ENCODE assay signal across 8 mouse cellular contexts in genomic region chr12:104593526-104594155, GRCm38 (mm10).
A peak's percentile ranks its signal among the peaks of the same experiment; 100 is the strongest.
DNase-seq lines count a peak whose midpoint lies in the region; ATAC-seq and TF ChIP-seq lines count a peak whose summit lies in the region.

No protein-coding gene starts in this region.

- no peaks in the 10 kb centered on the region for H3K27me3 ChIP-seq in intestine, embryonic 16.5 days (replicated peaks; ENCODE audit: control insufficient read depth, insufficient read depth, low read length)

- 53% methylated on average over 19 of the region's 19 CpGs for WGBS in intestine, embryonic 16.5 days

- intact Hi-C loops in gastrocnemius, postnatal 14 days (cut with DNase I; ENCODE audit: low total_unique reads), result no loop called here
- intact Hi-C loops in left cerebral cortex, postnatal 14 days (cut with DNase I), result no loop called here

- H3K9ac ChIP-seq in intestine, embryonic 16.5 days (ENCODE audit: low read depth, low read length), result no peak overlapping the region

- peak; percentile 95 for DNase-seq in brain, embryonic 14.5 days (ENCODE audit: low read depth)
- peak; percentile 31 for DNase-seq in embryo, embryonic 9.5 days (ENCODE audit: extremely low spot score)
- peak; percentile 70 for DNase-seq in gastrocnemius, postnatal 14 days
- DNase-seq in left cerebral cortex, postnatal 14 days (ENCODE audit: low spot score in 2 of 2), result peak; percentile 37 to 53
- peak; percentile 21 for DNase-seq in ovary, postnatal 14 days (ENCODE audit: low spot score)
- DNase-seq in lung, postnatal 4 days, result no peak
- no peak for DNase-seq in lung, postnatal 36 days

- H3K4me1 ChIP-seq in intestine, embryonic 16.5 days (ENCODE audit: control insufficient read depth, insufficient read depth, low read length), result 0 out of 2 replicates have a peak, but pooled peaks cover 3% of the 10 kb centered on the region

- no peaks in the 10 kb centered on the region for H3K9me3 ChIP-seq in intestine, embryonic 16.5 days (ENCODE audit: control insufficient read depth, low read length)

- H3K27ac ChIP-seq in intestine, embryonic 16.5 days (ENCODE audit: low read length), result no peak overlapping the region

- no peak overlapping the region for H3K4me2 ChIP-seq in intestine, embryonic 16.5 days (ENCODE audit: low read depth, low read length)

- H3K36me3 ChIP-seq in intestine, embryonic 16.5 days (ENCODE audit: control insufficient read depth, insufficient read depth, low read length), result no peaks in the 10 kb centered on the region

- no peak for TF ChIP-seq CTCF in brain, embryonic 14.5 days (IDR thresholded peaks at IDR 0.05; ENCODE audit: borderline replicate concordance, extremely low read depth, insufficient read depth, insufficient read length)

- H3K4me3 ChIP-seq in intestine, embryonic 16.5 days (ENCODE audit: low read length), result no peak overlapping the region

- no peak for TF ChIP-seq POLR2A in brain, embryonic 14.5 days (IDR thresholded peaks at IDR 0.05; ENCODE audit: borderline replicate concordance, extremely low read depth, insufficient read depth, insufficient read length, poor library complexity, severe bottlenecking)

- 0 out of 2 replicates have a peak, but pooled peaks have one; percentile 36 for ATAC-seq in intestine, embryonic 16.5 days

Comparison
In these comparisons a context has a peak if more than half of its experiments do, and no peak if none do; other contexts are left out.
1. DNase-seq: peak in brain, embryonic 14.5 days (single experiment), embryo, embryonic 9.5 days (single experiment), gastrocnemius, postnatal 14 days (single experiment), left cerebral cortex, postnatal 14 days (2 of 2) and ovary, postnatal 14 days (single experiment); none in lung, postnatal 4 days (0 of 2) and lung, postnatal 36 days (single experiment).